Mouse (Mus musculus) kidney, embryonic 16.5 days (tissue): Measurements from ENCODE around the gene Me1. TPM values are rescaled to one million over a fixed set of nuclear protein-coding genes. Genes with fewer than 3 reads are reported as not detected.
"Not testable (repeated sequence)": the region's sequence is repeated elsewhere in the genome, so short reads cannot be mapped to it uniquely, and the experiment has no call there.

Experiments
- ATAC-seq: fragments of 200-750 bp; cut with Nextera tagmentation; 2 replicates; pipeline ENCODE4 v1.8.0; 2017; ENCODE audit warnings: moderate TSS enrichment; ENCODE audit not compliant: low FRiP score, low TSS enrichment
- H3K27ac ChIP-seq: fragments of 300-500 bp; sonication (generic); 2 replicates; pipeline ENCODE4 v1.5.1; 2014; ENCODE audit warnings: low read length
- H3K27me3 ChIP-seq: fragments of 300-500 bp; sonication (generic); 2 replicates; pipeline ENCODE4 v1.6.1; 2014; ENCODE audit warnings: low read length, control low read depth, mixed read lengths; ENCODE audit not compliant: insufficient read depth
- H3K36me3 ChIP-seq: fragments of 300-500 bp; sonication (generic); 2 replicates; pipeline ENCODE4 v1.6.1; 2014; ENCODE audit warnings: low read length, control low read depth, mixed read lengths; ENCODE audit not compliant: insufficient read depth
- H3K4me1 ChIP-seq: fragments of 300-500 bp; sonication (generic); 2 replicates; pipeline ENCODE4 v1.6.1; 2014; ENCODE audit warnings: low read length, control low read depth, mixed read lengths; ENCODE audit not compliant: insufficient read depth
- H3K4me2 ChIP-seq: fragments of 300-500 bp; sonication (generic); replicated peaks from 2 replicates; pipeline ENCODE4 v1.6.1; 2014; ENCODE audit warnings: low read depth, low read length
- H3K4me3 ChIP-seq: fragments of 300-500 bp; sonication (generic); 2 replicates; pipeline ENCODE4 v1.5.1; 2014; ENCODE audit warnings: mild to moderate bottlenecking, low read length
- H3K9ac ChIP-seq: fragments of 300-500 bp; sonication (generic); replicated peaks from 2 replicates; pipeline ENCODE4 v1.6.1; 2014; ENCODE audit warnings: low read length
- H3K9me3 ChIP-seq: fragments of 300-500 bp; sonication (generic); 2 replicates; pipeline ENCODE4 v1.6.1; 2016; ENCODE audit warnings: low read length, control low read depth
- WGBS: fragments of 180-500 bp; shearing (Covaris S2); extraction: QIAGEN DNeasy Blood & Tissue Kit; methylation state at CpG from one replicate; pipeline ENCODE4 v1.1.7; 2014; 5-methylcytosine and 5-hydroxymethylcytosine counted together
- polyA plus RNA-seq: library from polyadenylated mRNA; unstranded; fragments of >200 nt; fragmentation: Nextera tagmentation; extraction: Ambion mirVana; gene quantifications from 2 replicates; pipeline ENCODE4 v1.2.1, GENCODE M21; 2015

Me1 gene
- polyA plus RNA-seq, 1 experiment from 2014 or later: 16.1 TPM

- no peak for ATAC-seq
- no peak overlapping the region for H3K9ac ChIP-seq
- H3K4me1 ChIP-seq: no peaks in the 10 kb centered on the region
- no peaks in the 10 kb centered on the region for H3K9me3 ChIP-seq
- no peaks in the 10 kb centered on the region for H3K36me3 ChIP-seq
- 89% methylated on average over 2 of the region's 2 CpGs for WGBS
- no peak overlapping the region for H3K27ac ChIP-seq
- H3K4me2 ChIP-seq: no peak overlapping the region
- H3K27me3 ChIP-seq: no peaks in the 10 kb centered on the region
- no peak overlapping the region for H3K4me3 ChIP-seq
Measured at GRCm38 (mm10) chr9:86622062-86622461, 73.7 kb downstream of the Me1 start.

DNA sequence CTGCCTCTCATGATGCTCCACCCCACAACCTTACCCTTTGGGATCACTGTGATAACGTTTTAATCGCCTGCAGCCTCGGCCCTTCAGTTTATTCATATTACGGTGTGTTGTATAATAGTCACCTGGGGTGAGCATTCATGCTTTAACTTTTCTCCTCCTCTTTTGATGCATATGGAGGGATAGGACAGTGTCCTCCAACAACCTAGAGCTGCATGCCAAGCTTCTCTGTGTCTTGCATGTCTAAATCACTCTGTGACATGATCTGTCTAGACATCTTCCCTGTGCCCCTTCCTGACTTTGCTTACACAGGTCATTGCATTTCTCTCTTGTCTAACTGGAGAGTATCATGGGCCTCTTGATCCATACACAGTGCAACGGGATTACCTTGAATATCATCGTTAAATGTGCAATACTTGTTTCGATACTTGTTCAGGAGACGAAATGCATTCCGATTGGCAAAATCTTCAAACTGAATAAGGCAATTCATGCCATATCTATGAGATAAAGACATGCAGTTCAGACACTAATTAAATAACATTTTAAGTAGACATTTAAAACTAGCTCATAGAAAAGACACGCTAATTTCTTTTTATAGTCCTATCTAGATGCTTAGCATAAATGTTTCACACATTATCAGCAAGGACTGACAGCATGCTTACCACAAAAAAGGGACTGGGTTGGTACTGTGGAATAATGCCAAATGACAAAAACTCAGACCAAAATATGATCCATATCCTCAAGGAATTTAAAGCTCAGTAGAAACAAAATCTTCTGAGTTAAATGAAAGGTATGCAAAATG lies 76.2 kb downstream of the Me1 start:
- no peak overlapping the region for H3K4me2 ChIP-seq
- no peaks in the 10 kb centered on the region for H3K27me3 ChIP-seq
- no peaks in the 10 kb centered on the region for H3K36me3 ChIP-seq
- ATAC-seq: no peak
- H3K9me3 ChIP-seq: no peaks in the 10 kb centered on the region
- H3K4me3 ChIP-seq: no peak overlapping the region
- no peak overlapping the region for H3K9ac ChIP-seq
- no peak overlapping the region for H3K27ac ChIP-seq
- 74% methylated on average over 10 of the region's 10 CpGs for WGBS
- no peaks in the 10 kb centered on the region for H3K4me1 ChIP-seq

GRCm38 (mm10) chr9:86617837-86618492 lies 77.8 kb downstream of the Me1 start:
- WGBS: 71% methylated on average over 7 of the region's 7 CpGs
- Histone ChIP-seq H3K36me3 (no peaks in the 10 kb centered on the region), H3K4me2 (no peak overlapping the region), H3K9ac (no peak overlapping the region), H3K9me3 (no peaks in the 10 kb centered on the region), H3K4me1 (no peaks in the 10 kb centered on the region), H3K27ac (no peak overlapping the region), H3K4me3 (no peak overlapping the region), H3K27me3 (no peaks in the 10 kb centered on the region)
- ATAC-seq: no peak

DNA sequence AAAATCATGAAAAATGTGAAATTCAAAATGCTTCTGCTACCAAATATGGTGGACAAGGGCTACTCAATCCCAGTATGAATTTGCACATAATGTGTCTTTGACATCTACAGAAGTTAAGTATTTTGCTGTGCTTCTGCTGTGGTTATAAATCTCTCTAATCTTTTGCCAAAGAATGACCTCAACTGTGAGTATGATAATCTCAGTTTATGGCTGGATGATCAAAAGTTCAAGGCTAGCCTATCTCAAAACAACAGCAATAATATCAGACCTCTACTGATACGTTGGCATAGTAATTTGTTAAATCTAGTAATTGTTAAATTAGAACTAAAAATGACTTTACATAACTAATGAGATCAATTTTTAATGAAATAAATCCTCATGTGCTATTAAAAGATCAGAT lies 80.0 kb downstream of the Me1 start:
- Histone ChIP-seq H3K9me3 (no peaks in the 10 kb centered on the region), H3K27ac (no peak overlapping the region), H3K9ac (no peak overlapping the region), H3K4me1 (no peaks in the 10 kb centered on the region), H3K27me3 (no peaks in the 10 kb centered on the region), H3K4me3 (no peak overlapping the region), H3K36me3 (no peaks in the 10 kb centered on the region), H3K4me2 (no peak overlapping the region)
- no peak for ATAC-seq
- 79% methylated on average over 1 of the region's 1 CpGs for WGBS

DNA sequence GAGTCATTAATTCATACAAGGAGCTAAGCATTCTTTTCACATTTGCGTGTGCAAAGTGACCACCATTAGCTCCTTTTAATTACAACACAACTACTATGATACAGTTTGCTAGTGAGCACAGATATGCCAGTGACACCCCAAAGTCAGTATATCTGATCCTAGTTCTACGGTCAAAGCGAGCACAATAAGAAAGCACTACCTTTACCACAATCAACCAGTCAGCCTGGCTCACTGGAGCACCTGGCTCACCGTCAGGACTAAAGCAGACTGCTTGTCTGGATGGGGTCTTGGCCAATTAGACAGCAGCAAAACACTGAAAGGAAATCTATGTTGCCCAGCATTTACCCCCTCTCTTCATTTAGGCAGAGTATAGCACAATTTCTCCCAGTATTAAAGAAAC lies 83.7 kb downstream of the Me1 start:
- 91% methylated on average over 4 of the region's 4 CpGs for WGBS
- Histone ChIP-seq H3K9ac (no peak overlapping the region), H3K4me1 (no peaks in the 10 kb centered on the region), H3K9me3 (no peaks in the 10 kb centered on the region), H3K36me3 (no peaks in the 10 kb centered on the region), H3K27me3 (no peaks in the 10 kb centered on the region), H3K4me3 (no peak overlapping the region), H3K27ac (no peak overlapping the region), H3K4me2 (no peak overlapping the region)
- no peak for ATAC-seq

DNA sequence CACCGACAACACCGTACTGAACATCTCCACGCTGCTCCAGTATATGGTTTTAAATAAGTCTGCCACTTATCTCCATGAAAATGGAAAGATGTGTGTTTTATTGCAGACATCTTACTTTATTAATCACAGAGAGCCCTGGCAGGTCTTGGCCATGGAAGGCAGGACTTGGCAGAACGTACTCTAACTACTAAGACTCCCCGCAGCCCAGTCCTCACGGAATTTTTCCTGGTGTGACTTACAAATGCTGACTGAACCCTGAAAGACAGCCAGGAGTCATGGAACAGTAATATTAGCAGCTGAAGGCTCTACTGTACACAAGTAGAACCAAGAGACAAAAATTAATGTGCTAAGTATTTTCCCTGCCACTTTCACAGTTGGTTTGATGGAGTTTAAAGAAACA lies 90.0 kb downstream of the Me1 start:
- no peaks in the 10 kb centered on the region for H3K4me1 ChIP-seq
- H3K27me3 ChIP-seq: no peaks in the 10 kb centered on the region
- WGBS: 84% methylated on average over 6 of the region's 6 CpGs
- no peak overlapping the region for H3K27ac ChIP-seq
- H3K36me3 ChIP-seq: no peaks in the 10 kb centered on the region
- no peak overlapping the region for H3K4me3 ChIP-seq
- no peaks in the 10 kb centered on the region for H3K9me3 ChIP-seq
- no peak overlapping the region for H3K4me2 ChIP-seq
- no peak for ATAC-seq
- no peak overlapping the region for H3K9ac ChIP-seq

- Histone ChIP-seq H3K4me3 (no peak overlapping the region), H3K27me3 (no peaks in the 10 kb centered on the region), H3K9me3 (no peaks in the 10 kb centered on the region), H3K27ac (no peak overlapping the region), H3K9ac (no peak overlapping the region), H3K4me1 (no peaks in the 10 kb centered on the region), H3K36me3 (no peaks in the 10 kb centered on the region), H3K4me2 (no peak overlapping the region)
- ATAC-seq: no peak
- WGBS: 70% methylated on average over 8 of the region's 8 CpGs
Measured at GRCm38 (mm10) chr9:86599723-86600303, 95.9 kb downstream of the Me1 start.

DNA sequence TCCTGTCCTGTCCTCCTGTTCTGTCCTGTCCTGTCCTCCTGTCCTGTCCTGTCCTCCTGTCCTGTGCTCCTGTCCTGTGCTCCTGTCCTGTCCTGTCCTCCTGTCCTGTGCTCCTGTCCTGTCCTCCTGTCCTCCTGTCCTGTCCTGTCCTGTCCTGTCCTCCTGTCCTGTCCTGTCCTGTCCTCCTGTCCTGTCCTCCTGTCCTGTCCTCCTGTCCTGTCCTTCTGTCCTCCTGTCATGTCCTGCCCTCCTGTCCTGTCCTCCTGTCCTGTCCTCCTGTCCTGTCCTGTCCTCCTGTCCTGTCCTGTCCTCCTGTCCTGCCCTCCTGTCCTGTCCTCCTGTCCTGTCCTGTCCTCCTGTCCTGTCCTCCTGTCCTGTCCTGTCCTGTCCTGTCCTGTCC lies 98.8 kb downstream of the Me1 start:
- H3K9ac ChIP-seq, H3K27ac ChIP-seq, H3K4me3 ChIP-seq, H3K9me3 ChIP-seq, H3K36me3 ChIP-seq, H3K4me2 ChIP-seq, ATAC-seq, H3K27me3 ChIP-seq, H3K4me1 ChIP-seq: not testable (repeated sequence)

DNA sequence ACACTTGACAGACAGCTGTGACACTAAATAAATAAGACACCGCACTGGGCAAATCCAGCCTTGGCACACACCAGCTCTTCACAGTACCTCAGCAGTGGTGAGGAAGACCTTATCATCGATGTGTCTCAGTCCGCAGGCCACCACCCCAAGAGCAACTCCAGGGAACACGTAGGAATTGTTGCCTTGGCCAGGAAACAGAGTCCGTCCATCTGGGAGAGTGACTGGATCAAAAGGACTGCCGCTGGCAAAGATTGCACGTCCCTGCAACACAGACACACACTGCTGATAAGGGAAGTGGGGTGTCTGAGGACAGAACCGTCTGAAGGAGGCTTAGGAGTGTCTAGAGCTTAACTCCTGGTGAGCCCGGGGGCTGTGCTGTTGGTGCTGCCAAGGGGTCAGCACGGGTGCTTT lies 101.4 kb downstream of the Me1 start:
- H3K27ac ChIP-seq, ATAC-seq, H3K4me2 ChIP-seq, H3K9ac ChIP-seq, H3K4me3 ChIP-seq, H3K36me3 ChIP-seq, H3K27me3 ChIP-seq, H3K9me3 ChIP-seq, H3K4me1 ChIP-seq: not testable (repeated sequence)
- WGBS: 64% methylated on average over 10 of the region's 10 CpGs
